In the genomic region with DNA sequence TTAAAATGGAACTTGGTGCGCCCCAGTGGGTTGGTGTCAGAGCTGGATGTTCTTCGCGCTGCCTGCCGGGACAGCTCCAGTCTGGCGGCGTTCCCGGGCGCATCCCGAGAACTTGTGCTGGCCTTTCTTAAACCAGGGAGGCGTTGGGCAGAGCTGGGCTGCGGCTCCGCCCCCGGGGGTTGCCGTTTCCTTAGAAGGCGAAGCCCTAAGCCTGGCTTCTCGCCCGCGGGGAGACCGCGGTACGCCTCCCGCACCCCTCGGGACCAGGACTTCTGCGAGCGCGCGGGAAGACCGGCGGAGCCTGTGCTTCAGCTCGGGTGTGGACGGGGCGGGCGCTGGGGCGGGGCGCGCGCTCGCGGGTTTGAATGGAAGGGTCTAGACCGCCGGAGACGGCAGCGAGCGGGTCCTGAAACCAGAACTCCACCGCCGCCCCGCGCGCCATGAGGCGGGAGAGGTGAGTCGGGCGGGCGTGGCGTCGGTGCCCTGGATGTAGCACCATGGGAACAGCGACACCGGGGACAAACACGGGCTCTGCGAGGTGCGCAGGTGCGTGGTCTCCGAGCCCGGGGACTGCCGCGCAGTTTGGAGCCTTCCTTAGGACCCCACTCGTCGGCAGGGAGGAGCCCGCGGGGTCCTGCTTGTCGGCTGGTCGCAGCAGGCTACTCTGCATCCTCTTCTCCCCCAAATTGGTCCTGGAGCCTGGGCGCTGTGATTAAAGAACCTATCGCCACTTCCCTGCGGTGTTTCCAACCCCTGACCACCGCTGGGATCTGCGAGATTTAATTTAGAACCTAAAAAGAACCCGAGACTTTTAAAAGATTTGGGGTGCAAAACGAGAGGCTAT, we compare ENCODE assay signal across 9 mouse cellular contexts. TPM values are rescaled to one million over a fixed set of nuclear protein-coding genes. Genes with fewer than 3 reads are reported as not detected.
A peak's percentile ranks its signal among the peaks of the same experiment; 100 is the strongest.
DNase-seq lines count a peak whose midpoint lies in the region; ATAC-seq and TF ChIP-seq lines count a peak whose summit lies in the region.
"Had no signal": no experiment of that assay in that cellular context is flagged by ENCODE, and none has a peak within 500 bp of the region (broad histone marks: within the 10 kb centered on the region; RNA-seq: fewer than 3 reads in every experiment).

A gene (plus strand): TSS at position 260 of the 844 bp plus-strand sequence.

- H3K9me3 ChIP-seq in embryonic facial prominence, embryonic 11.5 days (replicated peaks; ENCODE audit: control insufficient read depth, low read length) = no peaks in the 10 kb centered on the region
- H3K9me3 ChIP-seq in limb, embryonic 13.5 days = no peaks in the 10 kb centered on the region; the same call in 1 of the 2 replicates
- H3K9me3 ChIP-seq in midbrain, embryonic 14.5 days (ENCODE audit: control insufficient read depth, low read length) = 0 out of 2 replicates have a peak, but pooled peaks cover 3% of the 10 kb centered on the region
- H3K9me3 ChIP-seq in stomach, embryonic 16.5 days (replicated peaks; ENCODE audit: control insufficient read depth, low read length) = no peaks in the 10 kb centered on the region

- no peak for DNase-seq in thymus, adult 2 months
- DNase-seq in thymus, postnatal 10 days (ENCODE audit: low spot score in 2 of 2) = no peak
- DNase-seq in embryonic facial prominence, embryonic 11.5 days (ENCODE audit: low spot score) = peak; percentile 76
- DNase-seq in heart, adult 18-20 months = peak; percentile 87 to 90
- peak; percentile 83 for DNase-seq in kidney, adult 11 months
- DNase-seq in midbrain, embryonic 14.5 days = peak; percentile 80

- peak within 1 kb of the TSS; percentile 79 for H3K9ac ChIP-seq in embryonic facial prominence, embryonic 11.5 days (replicated peaks; ENCODE audit: low read length)
- H3K9ac ChIP-seq in limb, embryonic 13.5 days = peak within 1 kb of the TSS; percentile 75
- peak within 1 kb of the TSS; percentile 63 for H3K9ac ChIP-seq in midbrain, embryonic 14.5 days (replicated peaks; ENCODE audit: low read length)
- H3K9ac ChIP-seq in stomach, embryonic 16.5 days (ENCODE audit: low read length) = peak within 1 kb of the TSS; percentile 81

- peak within 1 kb of the TSS; percentile 35 for H3K4me3 ChIP-seq in thymus, adult 2 months (ENCODE audit: control insufficient read depth, insufficient read depth, low read length)
- H3K4me3 ChIP-seq in embryonic facial prominence, embryonic 11.5 days (ENCODE audit: low read depth, low read length) = peak within 1 kb of the TSS; percentile 59
- H3K4me3 ChIP-seq in limb, embryonic 13.5 days = peak within 1 kb of the TSS; percentile 61
- H3K4me3 ChIP-seq in midbrain, embryonic 14.5 days (replicated peaks; ENCODE audit: low read depth, low read length) = peak within 1 kb of the TSS; percentile 58
- peak within 1 kb of the TSS; percentile 71 for H3K4me3 ChIP-seq in stomach, embryonic 16.5 days (replicated peaks; ENCODE audit: low read length)

- no peak for TF ChIP-seq POLR2A in thymus, adult 2 months (IDR thresholded peaks at IDR 0.05; ENCODE audit: control insufficient read depth, extremely low read depth, insufficient read depth, low read length, poor library complexity)

- no peak within 1 kb of the TSS for H3K27ac ChIP-seq in thymus, adult 2 months (ENCODE audit: control insufficient read depth, insufficient read depth, low read length)
- no peak within 1 kb of the TSS for H3K27ac ChIP-seq in embryonic facial prominence, embryonic 11.5 days (replicated peaks; ENCODE audit: low read depth, low read length)
- no peak within 1 kb of the TSS for H3K27ac ChIP-seq in limb, embryonic 13.5 days
- H3K27ac ChIP-seq in midbrain, embryonic 14.5 days (replicated peaks; ENCODE audit: low read depth, low read length) = peak within 1 kb of the TSS; percentile 74
- H3K27ac ChIP-seq in stomach, embryonic 16.5 days (ENCODE audit: low read length) = peak within 1 kb of the TSS; percentile 73

- no peaks in the 10 kb centered on the region for H3K4me1 ChIP-seq in thymus, adult 2 months (replicated peaks; ENCODE audit: control insufficient read depth, insufficient read depth, low read length)
- no peaks in the 10 kb centered on the region for H3K4me1 ChIP-seq in embryonic facial prominence, embryonic 11.5 days (ENCODE audit: control insufficient read depth, insufficient read depth, low read length)
- peaks cover 12% of the 10 kb centered on the region; the same call in 1 of the 2 replicates for H3K4me1 ChIP-seq in limb, embryonic 13.5 days
- H3K4me1 ChIP-seq in midbrain, embryonic 14.5 days (ENCODE audit: control insufficient read depth, insufficient read depth, low read length) = 0 out of 2 replicates have a peak, but pooled peaks cover 8% of the 10 kb centered on the region
- H3K4me1 ChIP-seq in stomach, embryonic 16.5 days (ENCODE audit: control insufficient read depth, insufficient read depth, low read length) = peaks cover 9% of the 10 kb centered on the region; the same call in 1 of the 2 replicates

- TF ChIP-seq CTCF in thymus, adult 2 months (IDR thresholded peaks at IDR 0.05; ENCODE audit: borderline replicate concordance, control insufficient read depth, extremely low read depth, insufficient read depth, low read length, poor library complexity) = no peak

- peak; percentile 32 for ATAC-seq in embryonic facial prominence, embryonic 11.5 days (replicated peaks; ENCODE audit: insufficient number of reproducible peaks, low FRiP score, low TSS enrichment, low read depth)
- ATAC-seq in limb, embryonic 13.5 days (ENCODE audit: low FRiP score, low read depth) = peak; percentile 48; the same call in 1 of the 2 replicates
- ATAC-seq in midbrain, embryonic 14.5 days (ENCODE audit: low FRiP score, low TSS enrichment) = peak; percentile 53
- peak; percentile 72 for ATAC-seq in stomach, embryonic 16.5 days (ENCODE audit: insufficient read depth, low FRiP score)

- peak within 1 kb of the TSS; percentile 89 for H3K4me2 ChIP-seq in embryonic facial prominence, embryonic 11.5 days (ENCODE audit: low read depth, low read length)
- H3K4me2 ChIP-seq in limb, embryonic 13.5 days (replicated peaks) = peak within 1 kb of the TSS; percentile 96
- H3K4me2 ChIP-seq in midbrain, embryonic 14.5 days (ENCODE audit: low read length) = peak within 1 kb of the TSS; percentile 77
- H3K4me2 ChIP-seq in stomach, embryonic 16.5 days (ENCODE audit: low read depth, low read length) = peak within 1 kb of the TSS; percentile 94

- H3K36me3 ChIP-seq in thymus, adult 2 months (ENCODE audit: control insufficient read depth, insufficient read depth, low read length) = no peaks in the 10 kb centered on the region
- no peaks in the 10 kb centered on the region for H3K36me3 ChIP-seq in embryonic facial prominence, embryonic 11.5 days (replicated peaks; ENCODE audit: control insufficient read depth, insufficient read depth, low read depth, low read length)
- H3K36me3 ChIP-seq in limb, embryonic 13.5 days = no peaks in the 10 kb centered on the region
- no peaks in the 10 kb centered on the region for H3K36me3 ChIP-seq in midbrain, embryonic 14.5 days (ENCODE audit: control insufficient read depth, insufficient read depth, low read length)
- no peaks in the 10 kb centered on the region for H3K36me3 ChIP-seq in stomach, embryonic 16.5 days (ENCODE audit: control insufficient read depth, insufficient read depth, low read length)
- H3K36me3 ChIP-seq: G1E had no signal

- peaks cover 7% of the 10 kb centered on the region for H3K27me3 ChIP-seq in thymus, adult 2 months (ENCODE audit: control insufficient read depth, insufficient read depth, low read length)
- H3K27me3 ChIP-seq in embryonic facial prominence, embryonic 11.5 days (ENCODE audit: control insufficient read depth, insufficient read depth, low read length) = peaks cover 5% of the 10 kb centered on the region
- H3K27me3 ChIP-seq in limb, embryonic 13.5 days = peaks cover 13% of the 10 kb centered on the region
- H3K27me3 ChIP-seq in midbrain, embryonic 14.5 days (ENCODE audit: control insufficient read depth, insufficient read depth, low read length) = no peaks in the 10 kb centered on the region
- H3K27me3 ChIP-seq in stomach, embryonic 16.5 days (ENCODE audit: control insufficient read depth, insufficient read depth, low read length) = no peaks in the 10 kb centered on the region

- WGBS in thymus, adult 2 months = 1% methylated on average over 78 of the region's 78 CpGs
- under 1% methylated on average over 78 of the region's 78 CpGs for WGBS in embryonic facial prominence, embryonic 11.5 days
- under 1% methylated on average over 77 of the region's 78 CpGs for WGBS in limb, embryonic 13.5 days
- under 1% methylated on average over 78 of the region's 78 CpGs for WGBS in midbrain, embryonic 14.5 days
- WGBS in stomach, embryonic 16.5 days = under 1% methylated on average over 78 of the region's 78 CpGs

RNA-seq across cellular contexts. Expression of the gene that starts here (rescaled TPM):
- polyA plus RNA-seq in thymus, adult 2 months (2012; rRNA removed) = 19.9 and 30.7 TPM in 2 replicates
- 24.6 and 25.6 TPM in 2 replicates for polyA plus RNA-seq in embryonic facial prominence, embryonic 11.5 days (2014; fragmentation: Nextera tagmentation; extraction: Ambion mirVana)
- total RNA-seq in heart, adult 18-20 months (2021) = 1 to 10 TPM; 3.3 to 4.3 TPM
- 25.5 and 26.5 TPM in 2 replicates for polyA plus RNA-seq in limb, embryonic 13.5 days (2015; fragmentation: Nextera tagmentation; extraction: Ambion mirVana)
- 77.6 and 87.4 TPM in 2 replicates for polyA plus RNA-seq in midbrain, embryonic 14.5 days (2014; fragmentation: Nextera tagmentation; extraction: Ambion mirVana)
- 64.5 and 66.8 TPM in 2 replicates for polyA plus RNA-seq in stomach, embryonic 16.5 days (2015; fragmentation: Nextera tagmentation; extraction: Ambion mirVana)
- total RNA-seq: G1E had no signal
- polyA plus RNA-seq: G1E had no signal

Comparison
In these comparisons a context has a peak if more than half of its experiments do, and no peak if none do; other contexts are left out.
1. DNase-seq: peak in embryonic facial prominence, embryonic 11.5 days (single experiment), heart, adult 18-20 months (2 of 2), kidney, adult 11 months (single experiment) and midbrain, embryonic 14.5 days (single experiment); none in thymus, adult 2 months (single experiment) and thymus, postnatal 10 days (0 of 2).
2. H3K27ac ChIP-seq: peak in midbrain, embryonic 14.5 days (single experiment) and stomach, embryonic 16.5 days (single experiment); none in thymus, adult 2 months (single experiment), embryonic facial prominence, embryonic 11.5 days (single experiment) and limb, embryonic 13.5 days (single experiment).
3. Peak in every context shown above with its lines, with median percentiles within 50 percentile points of each other: H3K4me3 ChIP-seq, ATAC-seq, H3K4me2 ChIP-seq and H3K9ac ChIP-seq.